Mouse (Mus musculus) adrenal gland (tissue): ENCODE data around the gene Slc2a8.

Source experiments
- intact Hi-C: fragments of 180-260 bp; cut with DNase I; formaldehyde crosslinking; loops from one replicate; pipeline ENCODE4 v1.15.1; 2025

Slc2a8 gene

GRCm38 (mm10) chr2:32977114-32977513, 4.8 kb downstream of the Slc2a8 start:
- intact Hi-C loops: no loop called here

- intact Hi-C loops: no loop called here
Observed at GRCm38 (mm10) chr2:32974216-32974615, 7.7 kb downstream of the Slc2a8 start.

GRCm38 (mm10) chr2:32971235-32971634, 10.6 kb downstream of the Slc2a8 start:
- intact Hi-C loops: no loop called here

- intact Hi-C loops: no loop called here
Observed at GRCm38 (mm10) chr2:32969326-32969725, 12.6 kb downstream of the Slc2a8 start.

- intact Hi-C loops: no loop called here
Observed at GRCm38 (mm10) chr2:32968024-32968614, 13.8 kb downstream of the Slc2a8 start.

GRCm38 (mm10) chr2:32966689-32967631, 14.9 kb downstream of the Slc2a8 start:
- intact Hi-C loops: no loop called here

GRCm38 (mm10) chr2:32966184-32966688, 15.6 kb downstream of the Slc2a8 start:
- intact Hi-C loops: no loop called here

GRCm38 (mm10) chr2:32965511-32966183, 16.2 kb downstream of the Slc2a8 start:
- intact Hi-C loops: no loop called here

- intact Hi-C loops: no loop called here
Observed at GRCm38 (mm10) chr2:32964659-32965457, 17.0 kb downstream of the Slc2a8 start.

- intact Hi-C loops: no loop called here
Observed at GRCm38 (mm10) chr2:32963981-32964380, 17.9 kb downstream of the Slc2a8 start.

GRCm38 (mm10) chr2:32963544-32963943, 18.3 kb downstream of the Slc2a8 start:
- intact Hi-C loops: no loop called here

- intact Hi-C loops: no loop called here
Observed at GRCm38 (mm10) chr2:32962875-32963220, 19.0 kb downstream of the Slc2a8 start.

- intact Hi-C loops: no loop called here
Observed at GRCm38 (mm10) chr2:32962062-32962874, 19.6 kb downstream of the Slc2a8 start.

GRCm38 (mm10) chr2:32961192-32961995, 20.5 kb downstream of the Slc2a8 start, which contains the start of the genes Rpl12 and Lrsam1:
Gene Rpl12 (plus strand): TSS chr2:32961559.
Gene Lrsam1 (minus strand): TSS chr2:32961614.
- intact Hi-C loops: no loop called here

GRCm38 (mm10) chr2:32960273-32960672, 21.6 kb downstream of the Slc2a8 start:
- intact Hi-C loops: no loop called here

GRCm38 (mm10) chr2:32957344-32957743, 24.5 kb downstream of the Slc2a8 start:
- intact Hi-C loops: no loop called here

GRCm38 (mm10) chr2:32954581-32954980, 27.3 kb downstream of the Slc2a8 start:
- intact Hi-C loops: no loop called here

- intact Hi-C loops: no loop called here
Observed at GRCm38 (mm10) chr2:32947454-32947853, 34.4 kb downstream of the Slc2a8 start.

- intact Hi-C loops: no loop called here
Observed at GRCm38 (mm10) chr2:32940483-32940882, 41.4 kb downstream of the Slc2a8 start.
